Mouse (Mus musculus) heart, postnatal 36 days (tissue): Measurements from ENCODE around the gene Cst11. TPM values are rescaled to one million over a fixed set of nuclear protein-coding genes. Genes with fewer than 3 reads are reported as not detected.

Experiments used
- total RNA-seq, 2 experiments: library from RNA; stranded (reverse); gene quantifications; 2 replicates each; pipeline ENCODE4 v1.2.3; 2021

Cst11 gene
- total RNA-seq, 2 experiments from 2014 or later: not detected

Other genes starting within 250 kb of the Cst11 start
- 10 to 100 TPM in 1 of 2 experiments, 1 to 10 TPM in 1; 7.1 to 10.2 TPM for gene Nxt1, start 98.9 kb downstream of the Cst11 start, total RNA-seq
- gene Gzf1, start 90.5 kb downstream of the Cst11 start, total RNA-seq: 10 to 100 TPM; 23.0 to 26.3 TPM
- 1 to 10 TPM; 1.1 to 1.2 TPM for gene Napb, start 39.0 kb downstream of the Cst11 start, total RNA-seq
- not detected for gene Cstl1, start 21.1 kb downstream of the Cst11 start, total RNA-seq
- gene 8030411F24Rik, start 10.5 kb upstream of the Cst11 start, total RNA-seq: not detected
- not detected for gene Cst12, start 17.9 kb upstream of the Cst11 start, total RNA-seq
- not detected for gene Cst8, start 27.3 kb upstream of the Cst11 start, total RNA-seq
- gene Cst13, start 48.6 kb upstream of the Cst11 start, total RNA-seq: not detected
- gene Cst9, start 63.6 kb upstream of the Cst11 start, total RNA-seq: 1 to 10 TPM in 1 of 2 experiments, under 1 TPM in 1; 0.68 to 1.2 TPM
- under 1 TPM in 1 of 2 experiments, not detected in 1; 0.70 TPM for gene 9230104L09Rik, start 93.5 kb upstream of the Cst11 start, total RNA-seq
- 1,000 to 10,000 TPM; 1,014 to 1,057 TPM for gene Cst3, start 104.2 kb upstream of the Cst11 start, total RNA-seq
- not detected for gene Gm1330, start 231.8 kb upstream of the Cst11 start, total RNA-seq
- not detected for gene Gm10750, start 245.7 kb upstream of the Cst11 start, total RNA-seq